Mouse (Mus musculus): Measurements from ENCODE around the gene Hnrnph1. TPM values are rescaled to one million over a fixed set of nuclear protein-coding genes. Genes with fewer than 3 reads are reported as not detected.
A peak's percentile ranks its signal among the peaks of the same experiment; 100 is the strongest.

Gene Hnrnph1
- total and polyA plus RNA-seq, 3 experiments, result 239 to 829 (median 428) TPM

GRCm38 (mm10) chr11:50364548-50364947 lies 12.2 kb upstream of the Hnrnph1 start:
- TF ChIP-seq POLR2A (IDR thresholded peaks at IDR 0.05; ENCODE audit: low read depth, low read length) (no peak), RAD21 (IDR thresholded peaks at IDR 0.05; ENCODE audit: low read depth, low read length) (peak; percentile 90), ZC3H11A (IDR thresholded peaks at IDR 0.05; ENCODE audit: low read depth, low read length) (peak; percentile 30; the same call in 1 of the 2 replicates), UBTF (IDR thresholded peaks at IDR 0.05; ENCODE audit: low read depth, low read length) (no peak), SIN3A (IDR thresholded peaks at IDR 0.05; ENCODE audit: low read length) (no peak), POLR2AphosphoS2 (IDR thresholded peaks at IDR 0.05; ENCODE audit: low read depth, low read length) (no peak), KAT2A (IDR thresholded peaks at IDR 0.05; ENCODE audit: insufficient replicate concordance, low read length) (no peak), SMC3 (IDR thresholded peaks at IDR 0.05; ENCODE audit: low read depth, low read length) (peak; percentile 85), BHLHE40 (IDR thresholded peaks at IDR 0.05; ENCODE audit: low read depth, low read length) (no peak), CTCF (conservative IDR thresholded peaks at IDR 0.05 in 1 of 2, IDR thresholded peaks at IDR 0.05 in 1 of 2; ENCODE audit: low read depth in 2 of 2, low read length in 2 of 2) (peak; percentile 90 to 98), MAZ (IDR thresholded peaks at IDR 0.05; ENCODE audit: low read depth, low read length) (no peak), MAFK (IDR thresholded peaks at IDR 0.05; ENCODE audit: insufficient replicate concordance, low read length) (no peak)
- H3K27me3 ChIP-seq (replicated peaks), result no peaks in the 10 kb centered on the region
- in situ Hi-C loops (cut with MboI; ENCODE audit: low pct_ligation_motif_present, low pct_unique_long_range_greater_than_20kb, low sequenced_read_pairs), result loop anchor here (5.0 to 10.0 kb wide), 3 partner anchors 37 to 230 kb away; partner anchors contain the start of genes Canx and Tbc1d9b
- no peak overlapping the region for H3K27ac ChIP-seq (ENCODE audit: insufficient read depth, low read depth)
- H3K4me1 ChIP-seq (ENCODE audit: control insufficient read depth in 1 of 2, insufficient read depth in 2 of 2), result peaks cover 3 to 7% of the 10 kb centered on the region in 2 experiments; a peak in 2 of 4 replicates
- H3K79me2 ChIP-seq (replicated peaks; ENCODE audit: control insufficient read depth, extremely low read depth, insufficient read depth, poor library complexity, severe bottlenecking), result no peaks in the 10 kb centered on the region
- peak; percentile 88 for DNase-seq (ENCODE audit: extremely low read depth)
- no peak overlapping the region for H3K4me2 ChIP-seq (ENCODE audit: insufficient read depth, low read depth, poor library complexity, severe bottlenecking)
- dilution Hi-C loops (cut with MboI; ENCODE audit: extremely low pct_ligation_motif_present, extremely low pct_unique_long_range_greater_than_20kb, low sequenced_read_pairs), result no loop called here
- no peak overlapping the region for H3K9ac ChIP-seq (ENCODE audit: insufficient read depth, low read depth)
- no peaks in the 10 kb centered on the region for H3K36me3 ChIP-seq (replicated peaks in 1 of 2; ENCODE audit: control insufficient read depth in 1 of 2, insufficient read depth in 1 of 2, low read length in 1 of 2)
- peaks cover 1% of the 10 kb centered on the region for H3K9me3 ChIP-seq (replicated peaks; ENCODE audit: low read length)
- H3K4me3 ChIP-seq (replicated peaks in 1 of 3; ENCODE audit: low read depth in 2 of 3, low read length in 2 of 3, poor library complexity in 1 of 3), result no peak overlapping the region

- Histone ChIP-seq H3K79me2 (replicated peaks; ENCODE audit: control insufficient read depth, extremely low read depth, insufficient read depth, poor library complexity, severe bottlenecking) (no peaks in the 10 kb centered on the region), H3K9ac (ENCODE audit: insufficient read depth, low read depth) (no peak overlapping the region), H3K4me3 (replicated peaks in 1 of 3; ENCODE audit: low read depth in 2 of 3, low read length in 2 of 3, poor library complexity in 1 of 3) (no peak overlapping the region), H3K4me1 (ENCODE audit: control insufficient read depth in 1 of 2, insufficient read depth in 2 of 2) (peaks cover 3 to 7% of the 10 kb centered on the region in 2 experiments; a peak in 2 of 4 replicates), H3K36me3 (replicated peaks in 1 of 2; ENCODE audit: control insufficient read depth in 1 of 2, insufficient read depth in 1 of 2, low read length in 1 of 2) (no peaks in the 10 kb centered on the region), H3K4me2 (ENCODE audit: insufficient read depth, low read depth, poor library complexity, severe bottlenecking) (no peak overlapping the region), H3K27me3 (replicated peaks) (no peaks in the 10 kb centered on the region), H3K27ac (ENCODE audit: insufficient read depth, low read depth) (no peak overlapping the region), H3K9me3 (replicated peaks; ENCODE audit: low read length) (no peaks in the 10 kb centered on the region)
- no peak for TF ChIP-seq POLR2A (IDR thresholded peaks at IDR 0.05; ENCODE audit: low read depth, low read length)
- no peak for TF ChIP-seq RAD21 (IDR thresholded peaks at IDR 0.05; ENCODE audit: low read depth, low read length)
- no peak for TF ChIP-seq TCF12 (IDR thresholded peaks at IDR 0.05; ENCODE audit: low read depth, low read length)
- no peak for TF ChIP-seq ZNF384 (IDR thresholded peaks at IDR 0.05; ENCODE audit: low read depth, low read length)
- no peak for DNase-seq (ENCODE audit: extremely low read depth)
- in situ Hi-C loops (cut with MboI; ENCODE audit: low pct_ligation_motif_present, low pct_unique_long_range_greater_than_20kb, low sequenced_read_pairs), result loop anchor here (10.0 kb wide), 2 partner anchors 141 to 231 kb away; partner anchors contain the start of gene Tbc1d9b
- dilution Hi-C loops (cut with MboI; ENCODE audit: extremely low pct_ligation_motif_present, extremely low pct_unique_long_range_greater_than_20kb, low sequenced_read_pairs), result no loop called here
These were observed 11.5 kb upstream of the Hnrnph1 start for GRCm38 (mm10) chr11:50365322-50365721.

Measured in CH12.LX (cell line).